Mouse (Mus musculus) midbrain, embryonic 14.5 days (tissue): ENCODE results near the gene Hexim2. TPM values are rescaled to one million over a fixed set of nuclear protein-coding genes. Genes with fewer than 3 reads are reported as not detected.
A peak's percentile ranks its signal among the peaks of the same experiment; 100 is the strongest.

Experiments
- ATAC-seq: fragments of 200-750 bp; cut with Nextera tagmentation; 2 replicates; pipeline ENCODE4 v1.8.0; 2017; ENCODE audit warnings: moderate number of reproducible peaks, moderate library complexity; ENCODE audit not compliant: low FRiP score, low TSS enrichment
- DNase-seq: peaks from one replicate; pipeline ENCODE4 v3.0.0-alpha.2; 2015
- H3K27ac ChIP-seq: fragments of 300-500 bp; sonication (generic); replicated peaks from 2 replicates; pipeline ENCODE4 v1.5.1; 2014; ENCODE audit warnings: mild to moderate bottlenecking, low read depth, low read length, moderate library complexity
- H3K27me3 ChIP-seq: fragments of 300-500 bp; sonication (generic); 2 replicates; pipeline ENCODE4 v1.6.1; 2014; ENCODE audit warnings: low read length, control low read depth, mixed read lengths; ENCODE audit not compliant: control insufficient read depth, insufficient read depth
- H3K36me3 ChIP-seq: fragments of 300-500 bp; sonication (generic); 2 replicates; pipeline ENCODE4 v1.6.1; 2014; ENCODE audit warnings: low read length, control low read depth; ENCODE audit not compliant: control insufficient read depth, insufficient read depth
- H3K4me1 ChIP-seq: fragments of 300-500 bp; sonication (generic); 2 replicates; pipeline ENCODE4 v1.6.1; 2014; ENCODE audit warnings: mild to moderate bottlenecking, antibody characterized with exemption, low read length, control low read depth; ENCODE audit not compliant: control insufficient read depth, insufficient read depth
- H3K4me2 ChIP-seq: fragments of 300-500 bp; sonication (generic); 2 replicates; pipeline ENCODE4 v1.6.1; 2014; ENCODE audit warnings: mild to moderate bottlenecking, low read length, moderate library complexity
- H3K4me3 ChIP-seq: fragments of 300-500 bp; sonication (generic); replicated peaks from 2 replicates; pipeline ENCODE4 v1.5.1; 2014; ENCODE audit warnings: low read depth, low read length
- H3K9ac ChIP-seq: fragments of 300-500 bp; sonication (generic); replicated peaks from 2 replicates; pipeline ENCODE4 v1.6.1; 2014; ENCODE audit warnings: mild to moderate bottlenecking, low read length, moderate library complexity
- H3K9me3 ChIP-seq: fragments of 300-500 bp; sonication (generic); 2 replicates; pipeline ENCODE4 v1.6.1; 2016; ENCODE audit warnings: low read length, control low read depth, mixed read lengths; ENCODE audit not compliant: control insufficient read depth
- WGBS: fragments of 180-500 bp; shearing (Covaris S2); extraction: QIAGEN DNeasy Blood & Tissue Kit; methylation state at CpG from one replicate; pipeline ENCODE4 v1.1.7; 2014; 5-methylcytosine and 5-hydroxymethylcytosine counted together
- polyA plus RNA-seq: library from polyadenylated mRNA; unstranded; fragments of >200 nt; fragmentation: Nextera tagmentation; extraction: Ambion mirVana; gene quantifications from 2 replicates; pipeline ENCODE4 v1.2.1, GENCODE M21; 2014

Gene Hexim2
- polyA plus RNA-seq, 1 experiment from 2014 or later: 22.9 TPM

- Histone ChIP-seq H3K27ac (no peak overlapping the region), H3K9me3 (no peaks in the 10 kb centered on the region), H3K4me3 (peak overlapping the region; percentile 67), H3K27me3 (peaks cover 17% of the 10 kb centered on the region), H3K36me3 (no peaks in the 10 kb centered on the region), H3K4me2 (peak overlapping the region; percentile 78), H3K9ac (peak overlapping the region; percentile 75; the same call in 1 of the 2 replicates), H3K4me1 (peaks cover 17% of the 10 kb centered on the region)
- peak; percentile 29 for DNase-seq
- 50% methylated on average over 9 of the region's 9 CpGs for WGBS
- ATAC-seq: no peak
Measured at GRCm38 (mm10) chr11:103171703-103172391, 39.6 kb downstream of the Hexim2 start.

GRCm38 (mm10) chr11:103172392-103173040 is 40.3 kb downstream of the Hexim2 start:
- Histone ChIP-seq H3K27ac (no peak overlapping the region), H3K4me3 (0 out of 2 replicates have a peak overlapping the region, but pooled peaks have one; percentile 67), H3K9me3 (no peaks in the 10 kb centered on the region), H3K9ac (no peak overlapping the region), H3K4me1 (peaks cover 17% of the 10 kb centered on the region), H3K36me3 (no peaks in the 10 kb centered on the region), H3K27me3 (peaks cover 17% of the 10 kb centered on the region), H3K4me2 (peak overlapping the region; percentile 78)
- ATAC-seq (no peak), DNase-seq (no peak)
- WGBS: 71% methylated on average over 6 of the region's 6 CpGs

DNA sequence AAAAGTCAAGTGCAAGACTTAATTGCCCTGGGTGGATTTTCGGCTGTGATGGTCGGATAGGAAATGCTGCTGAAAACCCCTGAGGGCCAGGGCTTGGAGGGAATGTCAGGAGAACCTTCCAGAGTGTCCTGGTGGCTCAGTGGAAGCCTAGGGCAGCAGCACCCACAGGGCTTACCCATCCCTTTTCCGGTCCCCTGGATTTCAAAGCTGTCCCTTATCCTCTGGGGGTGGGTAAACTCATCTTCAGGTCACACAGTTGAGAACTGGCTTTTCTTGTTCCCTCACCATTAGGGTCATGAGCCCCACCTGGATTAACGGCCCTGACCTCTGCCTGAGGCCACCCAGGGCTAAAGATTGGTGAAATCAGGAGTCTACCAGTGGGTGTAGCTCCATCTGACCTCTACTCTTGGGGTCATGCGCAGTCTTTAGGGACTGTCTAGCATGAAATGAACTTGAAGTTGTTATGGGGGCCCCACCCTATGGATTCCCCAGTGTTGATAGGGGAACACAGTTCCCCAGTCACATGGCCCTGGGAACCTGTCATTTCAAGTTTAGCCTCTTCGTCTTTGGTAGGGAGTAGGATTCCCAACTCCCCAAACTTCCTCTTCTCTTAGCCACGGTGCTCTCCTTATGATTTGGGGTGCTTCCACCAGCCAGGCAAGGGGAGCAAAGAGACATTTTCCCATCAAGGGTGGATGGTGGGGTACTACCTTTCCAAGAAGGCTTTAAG is 41.0 kb downstream of the Hexim2 start:
- peaks cover 17% of the 10 kb centered on the region for H3K27me3 ChIP-seq
- H3K36me3 ChIP-seq: no peaks in the 10 kb centered on the region
- no peaks in the 10 kb centered on the region for H3K9me3 ChIP-seq
- 83% methylated on average over 7 of the region's 7 CpGs for WGBS
- ATAC-seq: no peak
- H3K27ac ChIP-seq: no peak overlapping the region
- H3K4me3 ChIP-seq: no peak overlapping the region
- H3K4me2 ChIP-seq: no peak overlapping the region
- no peak for DNase-seq
- no peak overlapping the region for H3K9ac ChIP-seq
- H3K4me1 ChIP-seq: peaks cover 17% of the 10 kb centered on the region

DNA sequence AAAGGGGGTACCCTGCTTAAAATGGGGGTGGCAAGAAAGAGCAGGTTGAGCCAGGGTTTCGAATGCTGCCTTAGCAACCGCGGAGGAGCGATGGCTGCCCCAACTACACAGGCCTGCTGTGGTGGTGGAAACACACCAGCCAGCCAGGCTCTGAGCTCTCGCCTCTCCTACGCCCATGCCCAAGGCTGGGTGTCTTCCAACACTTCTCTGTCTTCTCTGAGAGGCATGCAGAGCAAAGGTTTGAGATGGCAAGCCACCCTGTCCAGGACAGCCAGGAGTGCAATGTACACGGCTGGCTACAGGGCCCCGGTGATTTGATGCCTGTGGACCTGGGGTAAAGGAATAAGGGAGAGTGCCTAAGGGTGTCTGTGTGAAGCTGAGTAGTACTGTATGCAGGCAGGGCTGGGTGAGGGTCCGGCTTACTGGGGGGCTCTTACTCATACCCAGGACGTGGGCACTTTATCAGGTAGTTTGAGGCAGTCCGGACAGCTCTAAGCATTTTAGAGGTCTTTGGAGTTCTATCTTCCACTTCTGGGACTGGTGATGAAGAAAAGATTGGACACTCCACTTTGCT is 41.6 kb downstream of the Hexim2 start:
- H3K27ac ChIP-seq: no peak overlapping the region
- peaks cover 17% of the 10 kb centered on the region for H3K27me3 ChIP-seq
- H3K4me1 ChIP-seq: peaks cover 17% of the 10 kb centered on the region
- WGBS: 93% methylated on average over 11 of the region's 11 CpGs
- no peak for ATAC-seq
- H3K4me3 ChIP-seq: no peak overlapping the region
- no peaks in the 10 kb centered on the region for H3K9me3 ChIP-seq
- H3K9ac ChIP-seq: no peak overlapping the region
- no peak overlapping the region for H3K4me2 ChIP-seq
- DNase-seq: no peak
- no peaks in the 10 kb centered on the region for H3K36me3 ChIP-seq

DNA sequence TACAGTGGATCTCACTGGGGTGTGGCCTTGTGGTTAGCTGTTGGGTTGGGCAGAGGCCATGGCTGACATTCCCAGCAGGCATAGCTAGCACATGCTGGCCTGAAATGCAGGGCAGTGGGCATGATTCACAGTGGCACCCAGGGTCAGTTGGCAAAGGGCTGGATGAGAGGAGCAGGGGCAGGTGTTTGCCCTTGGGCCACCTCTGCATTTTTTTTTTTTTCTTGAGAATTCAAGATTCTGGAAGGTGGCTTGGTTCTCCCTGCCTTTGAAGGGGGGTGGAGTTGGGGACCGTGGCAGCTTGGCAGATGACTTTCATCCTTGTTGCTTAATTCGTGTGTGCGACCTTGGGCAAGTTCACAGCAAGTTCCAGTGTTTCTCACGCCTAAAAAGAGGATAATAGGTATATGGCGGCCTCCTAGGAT is 42.2 kb downstream of the Hexim2 start:
- H3K4me3 ChIP-seq: no peak overlapping the region
- ATAC-seq: no peak
- H3K36me3 ChIP-seq: no peaks in the 10 kb centered on the region
- H3K9me3 ChIP-seq: no peaks in the 10 kb centered on the region
- DNase-seq: no peak
- peaks cover 16% of the 10 kb centered on the region for H3K4me1 ChIP-seq
- H3K27me3 ChIP-seq: peaks cover 17% of the 10 kb centered on the region
- H3K27ac ChIP-seq: no peak overlapping the region
- 78% methylated on average over 5 of the region's 5 CpGs for WGBS
- H3K4me2 ChIP-seq: no peak overlapping the region
- no peak overlapping the region for H3K9ac ChIP-seq

DNA sequence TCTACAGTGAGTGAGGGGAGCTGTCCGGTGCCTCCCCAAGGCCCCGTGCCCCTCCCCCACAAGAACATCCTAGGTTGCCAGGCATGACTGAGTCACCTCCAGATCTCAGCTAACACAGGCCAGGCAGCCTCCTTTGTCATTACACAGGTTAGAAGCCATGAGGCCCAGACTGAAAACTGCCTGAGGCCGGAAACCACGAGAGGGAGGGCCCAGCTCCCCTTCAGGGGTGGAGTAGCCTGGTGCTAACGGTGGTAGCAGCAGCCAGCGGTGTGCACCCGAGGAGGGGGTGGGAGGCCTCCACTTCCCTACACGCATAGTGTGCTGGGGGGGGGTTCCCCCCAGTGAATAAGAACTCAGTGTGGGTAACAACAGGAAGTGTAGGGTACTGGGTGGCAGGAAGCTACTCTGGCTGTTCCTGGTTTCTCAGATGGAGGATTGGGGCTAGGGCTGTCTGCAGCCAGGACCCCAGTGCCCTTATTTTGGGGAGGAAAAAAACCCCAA is 42.7 kb downstream of the Hexim2 start:
- no peak overlapping the region for H3K4me2 ChIP-seq
- H3K27me3 ChIP-seq: peaks cover 17% of the 10 kb centered on the region
- no peak overlapping the region for H3K4me3 ChIP-seq
- peaks cover 11% of the 10 kb centered on the region for H3K4me1 ChIP-seq
- ATAC-seq (no peak), DNase-seq (no peak)
- no peak overlapping the region for H3K27ac ChIP-seq
- WGBS: 44% methylated on average over 8 of the region's 8 CpGs
- H3K36me3 ChIP-seq: no peaks in the 10 kb centered on the region
- no peak overlapping the region for H3K9ac ChIP-seq
- no peaks in the 10 kb centered on the region for H3K9me3 ChIP-seq

- ATAC-seq (no peak), DNase-seq (no peak)
- Histone ChIP-seq H3K4me1 (peaks cover 5% of the 10 kb centered on the region; the same call in 1 of the 2 replicates), H3K4me3 (no peak overlapping the region), H3K36me3 (no peaks in the 10 kb centered on the region), H3K9ac (no peak overlapping the region), H3K27me3 (peaks cover 12% of the 10 kb centered on the region), H3K4me2 (no peak overlapping the region), H3K9me3 (no peaks in the 10 kb centered on the region), H3K27ac (no peak overlapping the region)
- WGBS: 79% methylated on average over 14 of the region's 14 CpGs
Measured at GRCm38 (mm10) chr11:103175688-103176442, 43.6 kb downstream of the Hexim2 start.

DNA sequence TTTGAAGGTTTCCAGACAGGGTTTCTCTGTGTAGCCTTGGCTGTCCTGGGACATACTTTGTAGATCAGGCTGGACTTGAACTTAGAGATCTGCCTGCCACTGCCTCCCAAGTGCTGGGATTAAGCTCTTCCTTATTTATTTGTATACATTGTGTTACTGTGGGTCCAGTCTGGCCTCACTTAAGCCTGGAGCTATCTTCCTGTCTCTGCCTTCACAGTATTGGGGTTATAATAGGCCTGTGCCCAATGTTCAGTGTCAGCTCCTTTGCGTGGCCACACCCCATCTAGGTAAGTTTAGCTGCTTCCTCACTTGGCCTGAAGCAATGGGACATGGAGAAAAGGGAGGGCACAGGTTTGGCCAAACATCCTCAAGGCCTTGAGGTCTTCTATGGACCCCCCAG is 44.3 kb downstream of the Hexim2 start:
- no peaks in the 10 kb centered on the region for H3K36me3 ChIP-seq
- peaks cover 7% of the 10 kb centered on the region for H3K27me3 ChIP-seq
- H3K4me2 ChIP-seq: no peak overlapping the region
- H3K4me1 ChIP-seq: peaks cover 5% of the 10 kb centered on the region; the same call in 1 of the 2 replicates
- H3K9ac ChIP-seq: no peak overlapping the region
- no peak overlapping the region for H3K27ac ChIP-seq
- 97% methylated on average over 1 of the region's 1 CpGs for WGBS
- ATAC-seq (no peak), DNase-seq (no peak)
- H3K4me3 ChIP-seq: no peak overlapping the region
- no peaks in the 10 kb centered on the region for H3K9me3 ChIP-seq
